Mouse (Mus musculus): ENCODE measurements around the gene Smagp. TPM values are rescaled to one million over a fixed set of nuclear protein-coding genes. Genes with fewer than 3 reads are reported as not detected.
"Not testable (repeated sequence)": the region's sequence is repeated elsewhere in the genome, so short reads cannot be mapped to it uniquely, and the experiment has no call there.

The Smagp gene
- total RNA-seq, 2 experiments from 2014 or later, result 2.4 to 2.6 TPM

- no peak for DNase-seq (ENCODE audit: extremely low spot score in 1 of 2, low spot score in 2 of 2)
- intact Hi-C loops (cut with DNase I), result no loop called here
These were observed 4.4 kb downstream of the Smagp start for GRCm38 (mm10) chr15:100632323-100632722.

- DNase-seq (ENCODE audit: extremely low spot score in 1 of 2, low spot score in 2 of 2), result no peak
- intact Hi-C loops (cut with DNase I), result no loop called here
These were observed 5.1 kb downstream of the Smagp start for GRCm38 (mm10) chr15:100631454-100632170.

GRCm38 (mm10) chr15:100630126-100630525 is 6.6 kb downstream of the Smagp start:
- no peak for DNase-seq (ENCODE audit: extremely low spot score in 1 of 2, low spot score in 2 of 2)
- intact Hi-C loops (cut with DNase I), result no loop called here

- DNase-seq (ENCODE audit: extremely low spot score in 1 of 2, low spot score in 2 of 2), result no peak
- intact Hi-C loops (cut with DNase I), result no loop called here
These were observed 7.9 kb downstream of the Smagp start for GRCm38 (mm10) chr15:100628797-100629196.

- intact Hi-C loops (cut with DNase I), result no loop called here
- DNase-seq (ENCODE audit: extremely low spot score in 1 of 2, low spot score in 2 of 2), result no peak
These were observed 8.9 kb downstream of the Smagp start for GRCm38 (mm10) chr15:100627774-100628370.

- intact Hi-C loops (cut with DNase I), result no loop called here
These were observed 9.5 kb downstream of the Smagp start for GRCm38 (mm10) chr15:100627287-100627686.

GRCm38 (mm10) chr15:100624435-100624834 is 12.3 kb downstream of the Smagp start:
- intact Hi-C loops (cut with DNase I), result no loop called here
- DNase-seq (ENCODE audit: extremely low spot score in 1 of 2, low spot score in 2 of 2), result no peak

More at GRCm38 (mm10) chr15:100627287-100627686, 9.5 kb downstream of the Smagp start:
- no peak for DNase-seq (ENCODE audit: extremely low spot score in 1 of 2, low spot score in 2 of 2)

GRCm38 (mm10) chr15:100623754-100624153 is 13.0 kb downstream of the Smagp start:
- intact Hi-C loops (cut with DNase I), result no loop called here

GRCm38 (mm10) chr15:100622164-100622563 is 14.6 kb downstream of the Smagp start:
- no peak for DNase-seq (ENCODE audit: extremely low spot score in 1 of 2, low spot score in 2 of 2)
- intact Hi-C loops (cut with DNase I), result no loop called here

More at GRCm38 (mm10) chr15:100623754-100624153, 13.0 kb downstream of the Smagp start:
- no peak for DNase-seq (ENCODE audit: extremely low spot score in 1 of 2, low spot score in 2 of 2)

GRCm38 (mm10) chr15:100621671-100622070 is 15.1 kb downstream of the Smagp start:
- intact Hi-C loops (cut with DNase I); DNase-seq (ENCODE audit: extremely low spot score in 1 of 2, low spot score in 2 of 2): not testable (repeated sequence)

GRCm38 (mm10) chr15:100619200-100619599 is 17.5 kb downstream of the Smagp start:
- intact Hi-C loops (cut with DNase I), result loop anchor here (5.0 kb wide), 1 partner anchor 63 kb away; no protein-coding TSS in a partner anchor
- no peak for DNase-seq (ENCODE audit: extremely low spot score in 1 of 2, low spot score in 2 of 2)

GRCm38 (mm10) chr15:100616221-100616620 is 20.5 kb downstream of the Smagp start:
- DNase-seq (ENCODE audit: extremely low spot score in 1 of 2, low spot score in 2 of 2), result no peak
- intact Hi-C loops (cut with DNase I), result loop anchor here (5.0 kb wide), 1 partner anchor 66 kb away; no protein-coding TSS in a partner anchor

GRCm38 (mm10) chr15:100615825-100616220 is 20.9 kb downstream of the Smagp start:
- DNase-seq (ENCODE audit: extremely low spot score in 1 of 2, low spot score in 2 of 2), result peak; percentile 86 to 95
- intact Hi-C loops (cut with DNase I), result loop anchor here (5.0 kb wide), 1 partner anchor 66 kb away; no protein-coding TSS in a partner anchor

- DNase-seq (ENCODE audit: extremely low spot score in 1 of 2, low spot score in 2 of 2), result peak; percentile 96 to 99
These were observed 21.5 kb downstream of the Smagp start, which contains the start of gene Dazap2 for GRCm38 (mm10) chr15:100614996-100615824. Dazap2 (plus strand) TSS chr15:100615349.

GRCm38 (mm10) chr15:100614218-100614995 is 22.3 kb downstream of the Smagp start:
- DNase-seq (ENCODE audit: extremely low spot score in 1 of 2, low spot score in 2 of 2), result no peak
- intact Hi-C loops (cut with DNase I), result loop anchor here (5.0 kb wide), 1 partner anchor 62 kb away; the partner anchor contains the start of gene Tfcp2

More at GRCm38 (mm10) chr15:100614996-100615824, 21.5 kb downstream of the Smagp start, which contains the start of gene Dazap2:
- intact Hi-C loops (cut with DNase I), result loop anchor here (5.0 kb wide), 2 partner anchors 63 to 67 kb away; partner anchors contain the start of gene Tfcp2

- peak; percentile 69 to 82 for DNase-seq (ENCODE audit: extremely low spot score in 1 of 2, low spot score in 2 of 2)
- intact Hi-C loops (cut with DNase I), result loop anchor here (5.0 kb wide), 1 partner anchor 61 kb away; the partner anchor contains the start of gene Tfcp2
These were observed 23.2 kb downstream of the Smagp start for GRCm38 (mm10) chr15:100613584-100613983.

- intact Hi-C loops (cut with DNase I), result loop anchor here (5.0 kb wide), 1 partner anchor 60 kb away; the partner anchor contains the start of gene Tfcp2
- DNase-seq (ENCODE audit: extremely low spot score in 1 of 2, low spot score in 2 of 2), result no peak
These were observed 24.3 kb downstream of the Smagp start for GRCm38 (mm10) chr15:100612432-100612831.

GRCm38 (mm10) chr15:100611951-100612350 is 24.8 kb downstream of the Smagp start:
- no peak for DNase-seq (ENCODE audit: extremely low spot score in 1 of 2, low spot score in 2 of 2)
- intact Hi-C loops (cut with DNase I), result loop anchor here (5.0 kb wide), 1 partner anchor 60 kb away; the partner anchor contains the start of gene Tfcp2

Measured in left cerebral cortex, postnatal 10 days (tissue).